Mouse (Mus musculus) lung, embryonic 15.5 days (tissue): ENCODE results near the gene Epas1. TPM values are rescaled to one million over a fixed set of nuclear protein-coding genes. Genes with fewer than 3 reads are reported as not detected.

Source experiments
- ATAC-seq: fragments of 200-750 bp; cut with Nextera tagmentation; 2 replicates; pipeline ENCODE4 v1.8.0; 2017; ENCODE audit warnings: moderate number of reproducible peaks, borderline replicate concordance; ENCODE audit not compliant: low FRiP score, low TSS enrichment; ENCODE audit errors: extremely low read depth
- H3K27ac ChIP-seq: fragments of 300-500 bp; sonication (generic); 2 replicates; pipeline ENCODE4 v1.5.1; 2015; ENCODE audit warnings: moderate library complexity, mild to moderate bottlenecking, inconsistent platforms
- H3K27me3 ChIP-seq: fragments of 300-500 bp; sonication (generic); 2 replicates; pipeline ENCODE4 v1.6.1; 2015; ENCODE audit warnings: inconsistent platforms
- H3K36me3 ChIP-seq: fragments of 300-500 bp; sonication (generic); 2 replicates; pipeline ENCODE4 v1.6.1; 2015; ENCODE audit warnings: inconsistent platforms
- H3K4me1 ChIP-seq: fragments of 300-500 bp; sonication (generic); 2 replicates; pipeline ENCODE4 v1.6.1; 2015; ENCODE audit warnings: inconsistent platforms
- H3K4me2 ChIP-seq: fragments of 300-500 bp; sonication (generic); 2 replicates; pipeline ENCODE4 v1.6.1; 2015; ENCODE audit warnings: inconsistent platforms, mild to moderate bottlenecking, moderate library complexity
- H3K4me3 ChIP-seq: fragments of 300-500 bp; sonication (generic); 2 replicates; pipeline ENCODE4 v1.5.1; 2015; ENCODE audit warnings: mild to moderate bottlenecking, inconsistent platforms
- H3K9ac ChIP-seq: fragments of 300-500 bp; sonication (generic); 2 replicates; pipeline ENCODE4 v1.6.1; 2015; ENCODE audit warnings: inconsistent platforms
- H3K9me3 ChIP-seq: fragments of 300-500 bp; sonication (generic); 2 replicates; pipeline ENCODE4 v1.6.1; 2016; ENCODE audit warnings: inconsistent platforms
- WGBS: fragments of 180-500 bp; shearing (Covaris S2); methylation state at CpG from one replicate; pipeline ENCODE4 v1.1.7; 2015; 5-methylcytosine and 5-hydroxymethylcytosine counted together
- polyA plus RNA-seq: library from polyadenylated mRNA; unstranded; fragments of >200 nt; fragmentation: Nextera tagmentation; extraction: Ambion mirVana; gene quantifications from 2 replicates; pipeline ENCODE4 v1.2.1, GENCODE M21; 2015

Gene Epas1
- polyA plus RNA-seq, 1 experiment from 2014 or later = 10.1 TPM

GRCm38 (mm10) chr17:86850700-86851337, 97.3 kb downstream of the Epas1 start:
- Histone ChIP-seq H3K4me1 (no peaks in the 10 kb centered on the region), H3K27ac (no peak overlapping the region)

GRCm38 (mm10) chr17:86851782-86852181, 98.3 kb downstream of the Epas1 start:
- H3K27ac ChIP-seq = no peak overlapping the region
- 72% methylated on average over 2 of the region's 2 CpGs for WGBS

More at GRCm38 (mm10) chr17:86850700-86851337, 97.3 kb downstream of the Epas1 start:
- Histone ChIP-seq H3K27me3 (no peaks in the 10 kb centered on the region), H3K4me2 (no peak overlapping the region), H3K36me3 (no peaks in the 10 kb centered on the region), H3K9ac (no peak overlapping the region), H3K4me3 (no peak overlapping the region), H3K9me3 (no peaks in the 10 kb centered on the region)
- 50% methylated on average over 9 of the region's 9 CpGs for WGBS
- ATAC-seq = no peak

GRCm38 (mm10) chr17:86852591-86853031, 99.1 kb downstream of the Epas1 start:
- no peak overlapping the region for H3K4me3 ChIP-seq
- H3K4me2 ChIP-seq = no peak overlapping the region
- WGBS = 52% methylated on average over 13 of the region's 13 CpGs
- H3K4me1 ChIP-seq = no peaks in the 10 kb centered on the region
- ATAC-seq = no peak
- no peaks in the 10 kb centered on the region for H3K9me3 ChIP-seq
- no peak overlapping the region for H3K9ac ChIP-seq
- no peak overlapping the region for H3K27ac ChIP-seq
- no peaks in the 10 kb centered on the region for H3K27me3 ChIP-seq
- no peaks in the 10 kb centered on the region for H3K36me3 ChIP-seq

More at GRCm38 (mm10) chr17:86851782-86852181, 98.3 kb downstream of the Epas1 start:
- H3K9me3 ChIP-seq = no peaks in the 10 kb centered on the region
- H3K4me2 ChIP-seq = no peak overlapping the region
- no peak overlapping the region for H3K9ac ChIP-seq
- H3K4me1 ChIP-seq = no peaks in the 10 kb centered on the region
- H3K27me3 ChIP-seq = no peaks in the 10 kb centered on the region
- no peaks in the 10 kb centered on the region for H3K36me3 ChIP-seq
- no peak overlapping the region for H3K4me3 ChIP-seq
- no peak for ATAC-seq

GRCm38 (mm10) chr17:86870586-86870985, 117.1 kb downstream of the Epas1 start:
- no peak overlapping the region for H3K27ac ChIP-seq
- ATAC-seq = no peak
- no peaks in the 10 kb centered on the region for H3K9me3 ChIP-seq
- H3K27me3 ChIP-seq = no peaks in the 10 kb centered on the region
- H3K36me3 ChIP-seq = no peaks in the 10 kb centered on the region
- H3K4me2 ChIP-seq = no peak overlapping the region
- no peaks in the 10 kb centered on the region for H3K4me1 ChIP-seq
- no peak overlapping the region for H3K9ac ChIP-seq
- WGBS = 84% methylated on average over 8 of the region's 8 CpGs
- H3K4me3 ChIP-seq = no peak overlapping the region

- Histone ChIP-seq H3K36me3 (no peaks in the 10 kb centered on the region), H3K4me1 (no peaks in the 10 kb centered on the region), H3K4me3 (no peak overlapping the region), H3K9ac (no peak overlapping the region), H3K27ac (no peak overlapping the region), H3K27me3 (no peaks in the 10 kb centered on the region), H3K4me2 (no peak overlapping the region), H3K9me3 (no peaks in the 10 kb centered on the region)
- WGBS = 61% methylated on average over 6 of the region's 6 CpGs
- no peak for ATAC-seq
These were observed 119.1 kb downstream of the Epas1 start for GRCm38 (mm10) chr17:86872643-86873042.

- 75% methylated on average over 9 of the region's 9 CpGs for WGBS
- H3K4me3 ChIP-seq = no peak overlapping the region
- no peaks in the 10 kb centered on the region for H3K36me3 ChIP-seq
- no peak overlapping the region for H3K9ac ChIP-seq
- H3K27me3 ChIP-seq = no peaks in the 10 kb centered on the region
- H3K4me2 ChIP-seq = no peak overlapping the region
- no peak for ATAC-seq
- H3K4me1 ChIP-seq = no peaks in the 10 kb centered on the region
- H3K27ac ChIP-seq = no peak overlapping the region
- no peaks in the 10 kb centered on the region for H3K9me3 ChIP-seq
These were observed 123.4 kb downstream of the Epas1 start for GRCm38 (mm10) chr17:86876940-86877339.

- H3K27me3 ChIP-seq = no peaks in the 10 kb centered on the region
- no peak overlapping the region for H3K9ac ChIP-seq
- H3K36me3 ChIP-seq = no peaks in the 10 kb centered on the region
- 59% methylated on average over 2 of the region's 2 CpGs for WGBS
- no peak for ATAC-seq
- H3K4me3 ChIP-seq = no peak overlapping the region
- H3K9me3 ChIP-seq = no peaks in the 10 kb centered on the region
- no peak overlapping the region for H3K27ac ChIP-seq
- H3K4me2 ChIP-seq = no peak overlapping the region
- H3K4me1 ChIP-seq = no peaks in the 10 kb centered on the region
These were observed 124.2 kb downstream of the Epas1 start for GRCm38 (mm10) chr17:86877747-86878146.

GRCm38 (mm10) chr17:86880056-86880455, 126.6 kb downstream of the Epas1 start:
- Histone ChIP-seq H3K9me3 (no peaks in the 10 kb centered on the region), H3K4me1 (no peaks in the 10 kb centered on the region), H3K9ac (no peak overlapping the region), H3K4me3 (no peak overlapping the region), H3K4me2 (no peak overlapping the region), H3K27me3 (no peaks in the 10 kb centered on the region), H3K36me3 (no peaks in the 10 kb centered on the region), H3K27ac (no peak overlapping the region)
- no peak for ATAC-seq
- WGBS = 86% methylated on average over 10 of the region's 10 CpGs

- Histone ChIP-seq H3K27ac (no peak overlapping the region), H3K4me1 (no peaks in the 10 kb centered on the region), H3K9ac (no peak overlapping the region), H3K27me3 (no peaks in the 10 kb centered on the region), H3K4me2 (no peak overlapping the region), H3K4me3 (no peak overlapping the region), H3K36me3 (no peaks in the 10 kb centered on the region), H3K9me3 (no peaks in the 10 kb centered on the region)
- WGBS = 65% methylated on average over 4 of the region's 4 CpGs
- no peak for ATAC-seq
These were observed 127.1 kb downstream of the Epas1 start for GRCm38 (mm10) chr17:86880461-86881044.

Other genes with a start within 250 kb of the Epas1 start
- 0.25 and 0.40 TPM in 2 replicates for gene Gm10309, start 248.5 kb upstream of the Epas1 start, polyA plus RNA-seq
- gene Tmem247, start 163.6 kb downstream of the Epas1 start, polyA plus RNA-seq = not detected in 2 replicates
- gene Atp6v1e2, start 194.2 kb downstream of the Epas1 start, polyA plus RNA-seq = 0.21 TPM in 1 of 2 replicates, not detected in the other
- 12.1 and 13.0 TPM in 2 replicates for gene Rhoq, start 209.4 kb downstream of the Epas1 start, polyA plus RNA-seq